Mouse (Mus musculus) heart, adult 2 months (tissue): ENCODE results near the gene Commd4. TPM values are rescaled to one million over a fixed set of nuclear protein-coding genes. Genes with fewer than 3 reads are reported as not detected.

ENCODE experiments used
- DNase-seq, 2 experiments: peaks; one replicate each; pipeline ENCODE4 v3.0.0; 2021
- H3K27ac ChIP-seq: fragments of 200-600 bp; 2 replicates; pipeline ENCODE4 v1.8.1; 2022
- H3K27me3 ChIP-seq: fragments of 200-500 bp; 2 replicates; pipeline ENCODE4 v1.6.1; 2012; ENCODE audit warnings: mild to moderate bottlenecking, low read length, inconsistent platforms, mixed read lengths; ENCODE audit not compliant: control insufficient read depth, insufficient read depth
- H3K36me3 ChIP-seq: fragments of 200-500 bp; 2 replicates; pipeline ENCODE4 v1.6.1; 2012; ENCODE audit warnings: low read length, inconsistent platforms; ENCODE audit not compliant: control insufficient read depth, insufficient read depth
- H3K4me1 ChIP-seq: fragments of 200-500 bp; 2 replicates; pipeline ENCODE4 v1.6.1; 2011; ENCODE audit warnings: low read length; ENCODE audit not compliant: control insufficient read depth, insufficient read depth
- H3K4me3 ChIP-seq: fragments of 200-600 bp; 2 replicates; pipeline ENCODE4 v1.8.1; 2022
- H3K79me2 ChIP-seq: fragments of 200-500 bp; replicated peaks from 2 replicates; pipeline ENCODE4 v1.6.1; 2012; ENCODE audit warnings: mild to moderate bottlenecking, inconsistent platforms, low read length, moderate library complexity, mixed read lengths; ENCODE audit not compliant: control insufficient read depth, insufficient read depth
- H3K9ac ChIP-seq: fragments of 200-500 bp; 2 replicates; pipeline ENCODE4 v1.6.1; 2012; ENCODE audit warnings: low read depth, mild to moderate bottlenecking, control low read depth, inconsistent platforms, low read length, mixed read lengths
- CTCF ChIP-seq: fragments of 200-600 bp; IDR thresholded peaks from 2 replicates; pipeline ENCODE4 v1.8.1; 2022; ENCODE audit warnings: antibody characterized with exemption, mild to moderate bottlenecking, moderate library complexity
- EP300 ChIP-seq: fragments of 200-500 bp; IDR thresholded peaks from 2 replicates; pipeline ENCODE4 v1.6.1; 2011; ENCODE audit warnings: low read depth, low read length, control low read depth; ENCODE audit not compliant: insufficient read depth
- POLR2A ChIP-seq: fragments of 200-500 bp; IDR thresholded peaks from 2 replicates; pipeline ENCODE4 v1.6.1; 2011; ENCODE audit warnings: mild to moderate bottlenecking, low read depth, low read length, control low read depth; ENCODE audit not compliant: insufficient read depth
- WGBS: fragments of 180-500 bp; shearing (Covaris S2); methylation state at CpG from one replicate; pipeline ENCODE4 v1.1.7; 2018; 5-methylcytosine and 5-hydroxymethylcytosine counted together
- intact Hi-C: fragments of 180-260 bp; cut with DNase I; formaldehyde crosslinking; loops from one replicate; pipeline ENCODE4 v1.15.1; 2025
- polyA plus RNA-seq: library from polyadenylated mRNA; depleted of rRNA; stranded (reverse); fragments of >200 nt; gene quantifications from 2 replicates; pipeline ENCODE4 v1.2.3, GENCODE M21; 2012; rRNA removed
- total RNA-seq, 2 experiments: library from RNA; stranded (reverse); gene quantifications; 2 replicates each; pipeline ENCODE4 v1.2.3; 2021

Gene Commd4
- total and polyA plus RNA-seq, 3 experiments, result 28.2 to 58.0 (median 30.1) TPM

DNA sequence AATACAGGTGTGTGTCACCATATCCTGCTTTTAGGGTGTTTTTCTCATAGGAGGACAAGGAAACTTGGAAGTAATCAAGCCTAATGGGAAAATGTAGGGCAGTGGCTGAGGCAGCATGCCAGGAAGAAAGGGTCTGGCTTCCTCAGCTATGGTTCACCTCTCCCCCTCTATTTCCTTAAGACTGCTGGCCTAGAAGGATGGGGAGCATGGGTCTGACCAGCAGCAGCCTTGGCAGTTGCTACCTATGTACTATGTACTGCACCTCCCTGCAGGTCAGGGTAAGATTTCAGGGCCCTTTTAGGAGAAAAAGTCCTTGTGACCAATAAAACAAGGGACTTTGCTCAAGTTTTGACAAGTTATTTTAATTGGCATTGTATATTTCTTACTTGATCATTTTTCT is 28.5 kb downstream of the Commd4 start:
- DNase-seq, result no peak
- H3K27ac ChIP-seq, result no peak overlapping the region
- intact Hi-C loops, result loop anchor here (2.0 to 5.0 kb wide), 4 partner anchors 57 to 239 kb away; partner anchors contain the start of genes Sin3a and Snx33
- H3K9ac ChIP-seq, result no peak overlapping the region
- H3K27me3 ChIP-seq, result no peaks in the 10 kb centered on the region
- TF ChIP-seq CTCF, result no peak
- TF ChIP-seq POLR2A, result no peak
- no peak for TF ChIP-seq EP300
- H3K79me2 ChIP-seq, result no peaks in the 10 kb centered on the region
- no peak overlapping the region for H3K4me3 ChIP-seq
- peaks cover 7% of the 10 kb centered on the region for H3K36me3 ChIP-seq
- peaks cover 5% of the 10 kb centered on the region for H3K4me1 ChIP-seq

DNA sequence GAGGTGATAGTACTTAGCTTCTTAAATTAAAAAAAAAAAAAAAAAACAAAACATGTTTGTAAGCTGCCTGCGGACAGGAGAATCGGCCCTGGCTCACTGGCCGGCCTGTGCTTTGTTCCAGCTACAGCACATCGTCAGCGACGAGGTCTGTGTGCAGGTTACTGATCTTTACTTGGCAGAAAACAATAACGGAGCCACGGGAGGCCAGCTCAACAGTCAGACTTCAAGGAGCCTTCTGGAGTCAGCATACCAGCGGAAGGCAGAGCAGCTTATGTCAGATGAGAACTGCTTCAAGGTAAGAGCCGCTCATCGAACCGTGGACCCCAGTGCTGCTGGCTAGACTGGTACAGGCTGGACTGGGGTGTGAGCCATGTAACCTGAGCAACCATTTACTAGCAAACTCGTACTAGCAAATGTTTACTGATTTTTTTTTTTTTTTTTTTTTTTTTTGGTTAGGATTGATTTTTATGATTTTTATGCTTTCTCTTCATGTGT is 40.8 kb downstream of the Commd4 start:
- H3K4me3 ChIP-seq, result no peak overlapping the region
- H3K36me3 ChIP-seq, result peaks cover 6% of the 10 kb centered on the region
- whole genome bisulfite sequencing, result 94% methylated on average over 13 of the region's 13 CpGs
- no peak overlapping the region for H3K9ac ChIP-seq
- DNase-seq, result no peak
- no peak for TF ChIP-seq EP300
- no peak for TF ChIP-seq CTCF
- no peak for TF ChIP-seq POLR2A
- no peaks in the 10 kb centered on the region for H3K27me3 ChIP-seq
- H3K27ac ChIP-seq, result no peak overlapping the region
- intact Hi-C loops, result no loop called here
- no peaks in the 10 kb centered on the region for H3K79me2 ChIP-seq
- H3K4me1 ChIP-seq, result no peaks in the 10 kb centered on the region

Other genes with a start within 250 kb of the Commd4 start
- 10 to 100 TPM in 1 of 2 experiments, 1 to 10 TPM in 1; 6.7 to 10.0 TPM for gene Snx33, start 230.0 kb downstream of the Commd4 start, total RNA-seq
- gene Snx33, start 230.0 kb downstream of the Commd4 start, polyA plus RNA-seq, result 7.8 and 8.8 TPM in 2 replicates
- gene Imp3, start 220.9 kb downstream of the Commd4 start, total RNA-seq, result 10 to 100 TPM; 54.0 to 63.3 TPM
- gene Imp3, start 220.9 kb downstream of the Commd4 start, polyA plus RNA-seq, result 75.6 and 87.1 TPM in 2 replicates
- gene Snupn, start 207.5 kb downstream of the Commd4 start, total RNA-seq, result 10 to 100 TPM in 1 of 2 experiments, 1 to 10 TPM in 1; 9.3 to 10.2 TPM
- gene Snupn, start 207.5 kb downstream of the Commd4 start, polyA plus RNA-seq, result 5.7 and 9.5 TPM in 2 replicates
- 1 to 10 TPM; 8.2 to 9.5 TPM for gene Ptpn9, start 163.4 kb downstream of the Commd4 start, total RNA-seq
- gene Ptpn9, start 163.4 kb downstream of the Commd4 start, polyA plus RNA-seq, result 7.5 and 13.6 TPM in 2 replicates
- 10 to 100 TPM; 22.4 to 28.7 TPM for gene Sin3a, start 86.3 kb downstream of the Commd4 start, total RNA-seq
- gene Sin3a, start 86.3 kb downstream of the Commd4 start, polyA plus RNA-seq, result 50.5 and 52.0 TPM in 2 replicates
- gene Man2c1, start 27.6 kb downstream of the Commd4 start, total RNA-seq, result 10 to 100 TPM; 44.1 to 47.6 TPM
- 124 and 128 TPM in 2 replicates for gene Man2c1, start 27.6 kb downstream of the Commd4 start, polyA plus RNA-seq
- gene Neil1, start 10.0 kb downstream of the Commd4 start, total RNA-seq, result 1 to 10 TPM; 5.4 to 5.9 TPM
- gene Neil1, start 10.0 kb downstream of the Commd4 start, polyA plus RNA-seq, result 8.0 and 8.2 TPM in 2 replicates
- gene Trcg1, start 78.2 kb upstream of the Commd4 start, total RNA-seq, result not detected
- gene Trcg1, start 78.2 kb upstream of the Commd4 start, polyA plus RNA-seq, result not detected in 2 replicates
- 10 to 100 TPM in 1 of 2 experiments, 1 to 10 TPM in 1; 8.6 to 11.8 TPM for gene 1700017B05Rik, start 104.3 kb upstream of the Commd4 start, total RNA-seq
- 6.1 and 6.5 TPM in 2 replicates for gene 1700017B05Rik, start 104.3 kb upstream of the Commd4 start, polyA plus RNA-seq